8 mouse cellular contexts compared by ENCODE assay signal in the genomic region with DNA sequence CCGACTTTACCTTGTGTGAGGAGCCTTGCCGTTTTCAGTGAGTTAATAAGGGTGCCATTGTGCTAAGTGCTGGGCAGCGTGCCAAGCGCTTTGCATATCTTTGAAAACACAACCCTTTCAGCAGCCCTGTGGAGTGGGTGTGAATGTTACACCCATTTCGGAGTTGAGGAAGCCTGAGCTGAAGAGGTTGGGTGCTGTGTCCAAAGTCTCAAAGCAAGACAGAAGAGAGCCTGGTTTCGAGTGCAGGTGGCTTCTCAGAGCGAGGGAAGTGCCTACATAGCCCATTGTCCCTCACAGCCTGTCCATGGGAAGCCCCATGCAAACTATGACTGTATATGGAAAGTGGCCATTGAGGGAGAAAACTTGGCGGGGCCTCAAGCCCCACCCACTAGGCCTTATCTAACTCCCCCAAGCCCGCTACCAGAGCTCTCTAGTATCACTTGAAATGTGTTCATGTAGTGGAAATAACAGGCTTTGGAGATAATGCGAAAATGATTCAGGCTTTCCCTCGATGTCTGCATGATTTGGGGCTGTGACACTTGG.
DNase-seq lines count a peak whose midpoint lies in the region; ATAC-seq and TF ChIP-seq lines count a peak whose summit lies in the region.

No protein-coding gene starts in this region.

- peak; percentile 65 for DNase-seq in CD4-positive helper T cell, adult 2 months (ENCODE audit: low read depth, low spot score)
- peak; percentile 24 for DNase-seq in WW6 (ENCODE audit: low read depth, low spot score)
- DNase-seq in frontal cortex, postnatal 25 days (ENCODE audit: low spot score in 2 of 2): peak; percentile 40 to 45
- DNase-seq in intestine, embryonic 14.5 days (ENCODE audit: low spot score): peak; percentile 60
- peak; percentile 84 for DNase-seq in lung, embryonic 14.5 days
- DNase-seq in right cerebral cortex, postnatal 14 days: peak; percentile 60
- DNase-seq in B cell, adult 2 months: no peak
- DNase-seq in adrenal gland, postnatal 25 days: no peak

- 63% methylated on average over 11 of the region's 11 CpGs for WGBS in intestine, embryonic 14.5 days
- WGBS in lung, embryonic 14.5 days: 40% methylated on average over 11 of the region's 11 CpGs

- no peak overlapping the region for H3K4me3 ChIP-seq in intestine, embryonic 14.5 days (ENCODE audit: low read depth, low read length)
- H3K4me3 ChIP-seq in lung, embryonic 14.5 days (ENCODE audit: low read depth, low read length): no peak overlapping the region

- no peaks in the 10 kb centered on the region for H3K9me3 ChIP-seq in intestine, embryonic 14.5 days (ENCODE audit: control insufficient read depth, low read length)
- no peaks in the 10 kb centered on the region for H3K9me3 ChIP-seq in lung, embryonic 14.5 days (ENCODE audit: low read depth, low read length)

- no peak overlapping the region for H3K9ac ChIP-seq in intestine, embryonic 14.5 days (ENCODE audit: low read length)
- no peak overlapping the region for H3K9ac ChIP-seq in lung, embryonic 14.5 days

- no peaks in the 10 kb centered on the region for H3K36me3 ChIP-seq in intestine, embryonic 14.5 days (ENCODE audit: control insufficient read depth, insufficient read depth, low read length)
- no peaks in the 10 kb centered on the region for H3K36me3 ChIP-seq in lung, embryonic 14.5 days (ENCODE audit: insufficient read depth)

- ATAC-seq in intestine, embryonic 14.5 days (replicated peaks; ENCODE audit: low FRiP score, low TSS enrichment, low read depth): peak; percentile 64; the same call in 1 of the 2 replicates
- peak; percentile 80 for ATAC-seq in lung, embryonic 14.5 days (ENCODE audit: insufficient read depth)

- no peak overlapping the region; the same call in 1 of the 2 replicates for H3K27ac ChIP-seq in intestine, embryonic 14.5 days (ENCODE audit: low read depth)
- peak overlapping the region; percentile 25; the same call in 1 of the 2 replicates for H3K27ac ChIP-seq in lung, embryonic 14.5 days (ENCODE audit: low read depth)

- no peaks in the 10 kb centered on the region; the same call in 1 of the 2 replicates for H3K4me1 ChIP-seq in intestine, embryonic 14.5 days (replicated peaks; ENCODE audit: control insufficient read depth, insufficient read depth, low read length)
- H3K4me1 ChIP-seq in lung, embryonic 14.5 days (ENCODE audit: insufficient read depth): peaks cover 10% of the 10 kb centered on the region; the same call in 1 of the 2 replicates

- TF ChIP-seq CTCF in lung, embryonic 14.5 days (IDR thresholded peaks at IDR 0.05; ENCODE audit: low read depth): no peak

- no peak overlapping the region for H3K4me2 ChIP-seq in intestine, embryonic 14.5 days (ENCODE audit: low read length)
- H3K4me2 ChIP-seq in lung, embryonic 14.5 days: peak overlapping the region; percentile 21

- H3K27me3 ChIP-seq in intestine, embryonic 14.5 days (replicated peaks; ENCODE audit: control insufficient read depth, insufficient read depth, low read length): no peaks in the 10 kb centered on the region
- no peaks in the 10 kb centered on the region for H3K27me3 ChIP-seq in lung, embryonic 14.5 days (ENCODE audit: insufficient read depth, low read length)

Comparison
In these comparisons a context has a peak if more than half of its experiments do, and no peak if none do; other contexts are left out.
1. DNase-seq: peak in CD4-positive helper T cell, adult 2 months (single experiment), WW6 (single experiment), frontal cortex, postnatal 25 days (2 of 2), intestine, embryonic 14.5 days (single experiment), lung, embryonic 14.5 days (single experiment) and right cerebral cortex, postnatal 14 days (single experiment); none in B cell, adult 2 months (0 of 2) and adrenal gland, postnatal 25 days (single experiment).